Mouse (Mus musculus) adrenal gland, adult 8-10 months (tissue): ENCODE results near the gene Setd3. TPM values are rescaled to one million over a fixed set of nuclear protein-coding genes. Genes with fewer than 3 reads are reported as not detected.

Experiments used
- DNase-seq: peaks from one replicate; pipeline ENCODE4 v3.0.0; 2022
- total RNA-seq, 4 experiments: library from RNA; stranded (reverse); gene quantifications; 2 replicates each; pipeline ENCODE4 v1.2.4; 2022

Setd3 gene
- total RNA-seq = 100 to 1,000 TPM; 119 to 134 (median 127) TPM

DNA sequence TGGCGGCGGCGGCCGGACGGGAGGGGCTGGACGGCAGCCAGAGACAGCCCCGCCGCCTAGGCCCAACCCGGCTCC is at the start of gene Setd3:
TSS of gene Setd3 (minus strand) at position 69 of the 75 bp plus-strand sequence.
- DNase-seq = no peak

DNA sequence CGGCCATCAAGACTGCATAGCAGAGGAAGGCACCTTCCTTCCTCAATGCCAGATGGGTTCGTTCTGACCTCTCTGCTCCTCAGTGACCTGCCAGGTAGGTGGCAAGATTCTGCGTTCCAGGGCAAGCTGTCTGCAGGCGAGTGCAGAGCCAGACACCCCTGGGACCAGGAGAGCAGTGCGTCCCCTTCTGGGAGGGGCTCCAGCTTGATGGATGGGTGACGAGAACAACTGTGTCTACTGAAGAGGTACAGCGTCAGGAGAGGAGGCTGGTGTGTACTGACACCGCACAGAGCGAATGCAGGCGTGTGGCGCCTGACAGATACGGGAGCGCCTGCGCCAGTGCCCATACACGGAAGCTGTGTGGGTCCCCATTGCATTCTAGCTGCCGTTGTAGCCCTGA is 48.4 kb upstream of the Setd3 start:
- DNase-seq = no peak

GRCm38 (mm10) chr12:108226941-108227340 is 47.8 kb upstream of the Setd3 start:
- no peak for DNase-seq

DNA sequence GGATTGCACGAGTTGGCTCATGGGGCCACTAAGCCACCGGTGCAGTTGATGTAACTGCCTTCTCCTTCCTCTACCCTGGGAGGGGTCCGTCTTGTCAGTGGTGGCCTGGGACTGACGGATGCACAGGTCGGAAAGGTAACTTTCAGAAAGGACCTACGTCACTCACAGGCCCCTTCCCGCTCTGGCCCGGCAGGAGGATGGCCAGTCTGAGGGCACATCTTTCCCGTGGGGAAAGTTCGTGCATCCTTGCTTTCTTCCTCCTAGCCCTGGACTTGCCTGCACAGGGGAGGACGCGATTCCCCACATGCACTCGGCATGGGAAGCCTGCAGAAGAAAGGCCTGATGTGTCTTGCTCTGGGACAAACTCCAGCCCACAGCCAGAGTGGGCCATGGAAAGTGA is 47.1 kb upstream of the Setd3 start:
- DNase-seq = no peak

DNA sequence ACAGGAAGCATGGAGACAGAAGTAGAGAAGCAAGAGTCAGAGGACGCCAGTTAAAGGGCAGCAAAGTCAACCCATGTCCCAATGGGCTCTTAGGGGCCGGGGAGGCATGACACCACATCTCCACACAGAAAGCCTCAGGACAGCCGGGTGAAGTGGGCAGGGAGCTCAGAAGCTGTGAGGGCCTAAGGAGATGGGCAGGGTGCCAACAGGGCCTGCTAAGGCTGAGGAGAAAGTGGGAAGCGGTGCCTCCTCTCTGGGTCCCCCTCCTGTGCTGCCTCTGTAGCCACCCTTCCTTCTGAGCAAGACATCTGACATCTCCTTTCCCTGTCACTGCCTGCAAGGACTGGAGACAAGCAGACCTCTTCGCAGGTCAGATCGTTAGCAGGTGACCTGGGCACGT is 46.7 kb upstream of the Setd3 start:
- DNase-seq = no peak

DNA sequence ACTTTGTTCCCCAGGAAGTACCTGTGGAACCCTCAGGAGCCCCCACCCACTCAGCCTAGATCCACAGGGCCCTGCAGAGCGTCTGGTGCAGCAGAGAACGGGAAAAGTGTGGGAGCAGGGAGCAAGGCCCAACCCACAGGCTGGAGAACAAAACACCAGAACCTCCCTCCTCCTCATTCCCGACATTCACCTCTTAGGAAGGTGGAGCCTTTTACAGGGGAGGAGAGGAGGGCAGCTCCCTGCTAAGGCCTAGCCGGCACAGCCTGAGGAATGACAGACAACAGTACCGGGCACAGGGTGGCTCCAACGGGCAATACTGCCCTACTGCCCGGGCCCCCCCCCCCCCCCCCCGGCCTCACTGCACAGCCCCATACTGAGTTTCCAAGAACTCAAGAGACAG is 44.2 kb upstream of the Setd3 start:
- DNase-seq = no peak

DNA sequence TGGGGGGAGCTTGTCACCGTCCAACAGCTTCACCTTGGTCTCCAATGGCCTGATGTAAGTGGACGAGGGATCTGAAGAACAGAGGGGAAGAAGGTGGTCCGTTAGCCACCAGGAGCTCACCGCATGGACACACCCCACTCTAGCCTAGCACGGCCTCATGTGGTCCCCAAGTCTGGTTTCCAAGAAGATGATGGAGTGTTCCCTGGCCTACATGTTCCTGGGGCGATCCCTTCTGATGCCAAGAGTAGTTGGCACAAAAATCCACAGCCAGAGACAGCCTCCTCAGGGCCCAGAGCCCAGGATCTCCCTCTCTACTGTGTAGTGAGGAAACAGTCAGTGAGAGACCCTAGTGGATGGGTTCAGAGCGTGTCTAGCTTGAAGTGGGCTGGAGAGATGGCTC is 42.6 kb upstream of the Setd3 start:
- no peak for DNase-seq

GRCm38 (mm10) chr12:108221206-108221605 is 42.1 kb upstream of the Setd3 start:
- no peak for DNase-seq

GRCm38 (mm10) chr12:108220621-108221020 is 41.5 kb upstream of the Setd3 start:
- no peak for DNase-seq

- DNase-seq = no peak
These were observed 40.9 kb upstream of the Setd3 start for GRCm38 (mm10) chr12:108219825-108220616.

GRCm38 (mm10) chr12:108219163-108219562 is 40.0 kb upstream of the Setd3 start:
- no peak for DNase-seq

DNA sequence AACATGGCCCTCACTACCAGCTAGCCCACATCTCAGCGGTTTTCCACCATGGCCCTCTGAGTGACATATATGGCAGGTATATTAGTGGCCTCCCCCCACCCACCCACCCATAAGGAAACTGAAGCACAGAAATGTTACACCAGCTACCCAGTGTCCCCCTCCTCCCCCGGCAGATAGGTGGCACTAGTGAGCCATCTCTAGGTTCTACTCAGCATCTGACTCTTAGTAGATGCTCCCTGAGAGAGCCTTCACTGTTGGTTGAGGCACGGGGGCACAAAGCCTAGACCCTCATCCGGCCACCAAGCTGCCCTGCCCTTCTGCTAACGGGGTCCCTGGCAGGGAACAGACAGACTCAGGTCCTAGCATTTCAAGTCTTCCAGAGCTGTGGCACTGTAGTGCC is 38.5 kb upstream of the Setd3 start:
- no peak for DNase-seq

GRCm38 (mm10) chr12:108216611-108217370 is 37.7 kb upstream of the Setd3 start:
- no peak for DNase-seq

- DNase-seq = no peak
These were observed 36.0 kb upstream of the Setd3 start for GRCm38 (mm10) chr12:108215090-108215489.

GRCm38 (mm10) chr12:108213090-108214041 is 34.3 kb upstream of the Setd3 start:
- no peak for DNase-seq

GRCm38 (mm10) chr12:108212476-108212875 is 33.4 kb upstream of the Setd3 start:
- DNase-seq = no peak

DNA sequence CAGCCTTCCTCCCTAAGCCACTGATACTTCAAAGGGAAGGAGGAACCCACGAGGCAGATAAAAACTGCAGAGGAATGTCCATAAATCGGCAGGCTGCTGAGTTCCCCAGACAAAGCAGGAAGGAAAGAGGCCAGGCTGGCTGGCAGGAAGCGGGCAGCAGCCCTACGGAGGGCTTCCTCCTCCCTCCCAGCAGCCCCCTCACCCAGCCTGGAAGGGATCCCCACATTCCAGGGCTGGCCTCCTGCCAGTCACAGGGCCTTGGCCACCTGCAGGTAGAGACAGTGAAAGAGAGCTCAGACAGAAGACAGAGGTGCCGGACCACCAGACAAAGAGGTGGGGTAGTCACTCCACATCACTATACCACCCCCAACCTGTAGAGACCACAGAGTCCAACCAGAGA is 33.0 kb upstream of the Setd3 start:
- DNase-seq = no peak

DNA sequence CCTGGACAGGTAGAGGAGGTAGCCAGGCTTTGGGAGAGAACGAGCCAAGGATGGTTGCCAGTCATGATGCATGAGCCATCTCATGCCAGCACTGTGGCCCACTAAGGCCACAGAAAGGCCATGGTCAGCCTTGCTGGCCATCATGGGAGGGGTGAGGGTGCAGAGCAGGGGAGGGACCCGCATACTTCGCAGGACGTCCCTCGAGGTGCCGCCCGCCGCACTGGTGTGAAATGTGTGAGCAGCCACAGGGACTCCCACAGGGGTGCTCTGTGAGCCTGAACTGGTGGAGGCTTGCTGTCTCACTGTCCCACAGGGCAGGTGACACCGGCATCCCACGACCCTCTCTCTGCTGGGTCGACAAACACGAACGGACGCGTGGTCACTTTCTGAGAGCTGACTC is 31.5 kb upstream of the Setd3 start:
- DNase-seq = no peak

DNA sequence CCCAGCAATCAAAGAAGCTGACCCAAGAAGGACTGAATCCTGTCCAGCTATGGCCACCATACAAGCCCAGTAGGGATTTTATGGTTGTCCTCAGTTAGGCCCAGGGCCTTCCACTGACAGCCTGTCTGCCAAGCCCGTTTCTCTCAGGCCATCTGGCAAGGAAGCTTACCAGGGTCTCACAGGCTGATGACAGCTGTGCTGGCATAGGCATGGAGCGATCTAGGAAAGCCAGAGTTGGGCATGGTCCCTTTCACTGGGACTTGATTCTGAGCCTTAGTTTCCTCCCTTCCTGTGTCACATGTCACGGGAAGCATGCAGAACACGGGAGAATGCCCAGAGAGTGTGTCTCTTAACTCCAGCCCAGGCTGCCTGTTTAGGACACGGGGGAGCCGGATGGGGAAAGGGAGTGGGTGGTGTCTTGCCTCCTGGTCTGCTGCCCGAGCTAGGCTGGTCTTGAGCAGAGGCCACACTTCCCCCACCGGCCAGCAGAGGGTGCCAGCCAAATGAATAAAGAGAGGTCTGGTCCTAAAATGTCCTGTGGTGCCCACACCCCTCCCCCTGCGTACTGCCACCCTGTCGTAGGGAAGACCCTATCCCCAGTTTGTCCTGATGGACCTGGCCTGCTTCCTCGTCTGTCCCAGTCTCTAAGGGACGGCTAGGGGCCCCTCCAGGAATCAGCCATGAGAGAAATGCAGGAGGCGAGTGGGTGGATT is 29.8 kb upstream of the Setd3 start:
- no peak for DNase-seq

DNA sequence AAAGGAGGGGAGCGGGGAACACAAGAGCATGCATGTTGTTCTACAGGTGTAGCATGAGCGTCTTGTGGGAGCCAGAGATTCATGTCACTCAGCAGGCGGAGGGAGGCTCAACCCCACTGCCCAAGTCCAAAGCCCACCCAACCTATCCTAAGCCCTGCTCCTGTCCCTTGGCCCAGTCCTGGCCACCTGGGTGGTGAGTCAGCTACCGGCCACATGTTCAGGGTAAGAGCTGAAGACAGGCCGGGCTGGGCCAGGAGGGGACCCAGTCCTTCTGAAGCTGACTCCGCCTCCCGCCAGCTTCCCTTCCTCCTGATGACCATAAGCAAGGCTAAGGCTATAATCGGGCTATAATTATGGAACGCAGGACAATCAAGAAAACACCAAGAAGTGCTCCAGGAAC is 29.1 kb upstream of the Setd3 start:
- DNase-seq = no peak

GRCm38 (mm10) chr12:108206641-108207040 is 27.5 kb upstream of the Setd3 start:
- no peak for DNase-seq

GRCm38 (mm10) chr12:108204978-108205377 is 25.9 kb upstream of the Setd3 start:
- no peak for DNase-seq

DNA sequence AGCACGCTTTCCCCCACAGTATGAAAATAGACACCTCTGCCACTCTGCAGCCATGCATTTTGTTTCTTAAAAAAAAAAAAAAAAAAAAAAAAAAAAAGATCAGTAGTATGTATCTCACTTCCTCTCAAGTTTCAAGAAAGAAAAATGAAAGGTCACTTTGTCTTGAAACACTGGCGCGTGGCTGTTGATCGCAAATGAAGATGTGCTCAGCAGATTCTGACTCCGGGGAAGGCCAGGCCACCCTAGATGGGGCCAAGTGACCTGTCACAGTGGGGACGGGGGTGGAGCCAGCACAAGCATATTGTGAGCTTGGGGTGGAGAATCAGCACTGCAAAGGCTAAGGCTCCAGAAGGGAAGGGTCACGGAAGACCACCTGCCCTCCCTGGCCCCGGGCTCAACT is 24.8 kb upstream of the Setd3 start:
- DNase-seq = no peak
